Mouse (Mus musculus) embryonic facial prominence, embryonic 14.5 days (tissue): Measurements from ENCODE around the gene Ccr8. TPM values are rescaled to one million over a fixed set of nuclear protein-coding genes. Genes with fewer than 3 reads are reported as not detected.
A peak's percentile ranks its signal among the peaks of the same experiment; 100 is the strongest.

Source experiments
- ATAC-seq: fragments of 200-750 bp; cut with Nextera tagmentation; 2 replicates; pipeline ENCODE4 v1.8.0; 2017; ENCODE audit warnings: low read depth, moderate number of reproducible peaks, moderate TSS enrichment
- DNase-seq: peaks from one replicate; pipeline ENCODE4 v3.0.0-alpha.2; 2015; ENCODE audit warnings: low spot score
- H3K27ac ChIP-seq: fragments of 300-500 bp; sonication (generic); replicated peaks from 2 replicates; pipeline ENCODE4 v1.5.1; 2014; ENCODE audit warnings: low read depth, mild to moderate bottlenecking, low read length, moderate library complexity
- H3K27me3 ChIP-seq: fragments of 300-500 bp; sonication (generic); replicated peaks from 2 replicates; pipeline ENCODE4 v1.6.1; 2014; ENCODE audit warnings: low read length; ENCODE audit not compliant: control insufficient read depth, insufficient read depth
- H3K36me3 ChIP-seq: fragments of 300-500 bp; sonication (generic); 2 replicates; pipeline ENCODE4 v1.6.1; 2014; ENCODE audit warnings: low read length, mixed read lengths; ENCODE audit not compliant: control insufficient read depth, insufficient read depth
- H3K4me1 ChIP-seq: fragments of 300-500 bp; sonication (generic); 2 replicates; pipeline ENCODE4 v1.6.1; 2014; ENCODE audit warnings: antibody characterized with exemption, low read length; ENCODE audit not compliant: control insufficient read depth, insufficient read depth
- H3K4me2 ChIP-seq: fragments of 300-500 bp; sonication (generic); 2 replicates; pipeline ENCODE4 v1.6.1; 2014; ENCODE audit warnings: low read depth, mild to moderate bottlenecking, low read length, moderate library complexity, mixed read lengths
- H3K4me3 ChIP-seq: fragments of 300-500 bp; sonication (generic); 2 replicates; pipeline ENCODE4 v1.5.1; 2014; ENCODE audit warnings: low read depth, mild to moderate bottlenecking, low read length
- H3K9ac ChIP-seq: fragments of 300-500 bp; sonication (generic); 2 replicates; pipeline ENCODE4 v1.6.1; 2014; ENCODE audit warnings: low read depth, mild to moderate bottlenecking, low read length, moderate library complexity, mixed read lengths
- H3K9me3 ChIP-seq: fragments of 300-500 bp; sonication (generic); 2 replicates; pipeline ENCODE4 v1.6.1; 2016; ENCODE audit warnings: low read length; ENCODE audit not compliant: control insufficient read depth
- WGBS: fragments of 180-500 bp; shearing (Covaris S2); extraction: QIAGEN DNeasy Blood & Tissue Kit; methylation state at CpG from one replicate; pipeline ENCODE4 v1.1.7; 2014; 5-methylcytosine and 5-hydroxymethylcytosine counted together
- polyA plus RNA-seq: library from polyadenylated mRNA; unstranded; fragments of >200 nt; fragmentation: Nextera tagmentation; extraction: Ambion mirVana; gene quantifications from 2 replicates; pipeline ENCODE4 v1.2.1, GENCODE M21; 2014

Ccr8 gene
- polyA plus RNA-seq, 1 experiment from 2014 or later, result 2.3 TPM

DNA sequence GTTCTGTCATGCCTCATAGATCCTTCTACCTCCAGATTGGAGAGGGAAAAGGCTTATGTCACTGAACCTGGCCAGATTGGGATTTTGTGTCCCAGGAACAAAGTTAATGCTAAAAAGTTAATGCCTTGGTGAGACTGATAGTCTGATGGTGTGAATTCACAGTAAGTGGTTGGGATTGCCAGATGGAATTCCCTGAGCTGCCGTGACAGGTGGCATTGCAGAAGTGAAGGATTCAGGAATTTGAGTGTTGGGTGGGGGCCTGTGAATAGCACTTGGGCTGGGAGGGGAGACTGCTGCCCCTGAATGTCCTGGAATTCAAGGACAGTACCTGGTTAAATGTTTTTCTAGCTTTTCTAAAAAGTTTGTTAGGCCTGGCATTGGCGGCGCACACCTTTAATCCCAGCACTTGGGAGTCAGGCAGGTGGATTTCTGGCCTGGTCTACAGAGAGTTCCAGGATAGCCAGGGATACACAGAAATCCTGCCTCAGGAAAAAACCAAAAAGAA lies 39.9 kb downstream of the Ccr8 start:
- 85% methylated on average over 3 of the region's 3 CpGs for WGBS
- H3K9ac ChIP-seq, result no peak overlapping the region
- ATAC-seq, result no peak

DNA sequence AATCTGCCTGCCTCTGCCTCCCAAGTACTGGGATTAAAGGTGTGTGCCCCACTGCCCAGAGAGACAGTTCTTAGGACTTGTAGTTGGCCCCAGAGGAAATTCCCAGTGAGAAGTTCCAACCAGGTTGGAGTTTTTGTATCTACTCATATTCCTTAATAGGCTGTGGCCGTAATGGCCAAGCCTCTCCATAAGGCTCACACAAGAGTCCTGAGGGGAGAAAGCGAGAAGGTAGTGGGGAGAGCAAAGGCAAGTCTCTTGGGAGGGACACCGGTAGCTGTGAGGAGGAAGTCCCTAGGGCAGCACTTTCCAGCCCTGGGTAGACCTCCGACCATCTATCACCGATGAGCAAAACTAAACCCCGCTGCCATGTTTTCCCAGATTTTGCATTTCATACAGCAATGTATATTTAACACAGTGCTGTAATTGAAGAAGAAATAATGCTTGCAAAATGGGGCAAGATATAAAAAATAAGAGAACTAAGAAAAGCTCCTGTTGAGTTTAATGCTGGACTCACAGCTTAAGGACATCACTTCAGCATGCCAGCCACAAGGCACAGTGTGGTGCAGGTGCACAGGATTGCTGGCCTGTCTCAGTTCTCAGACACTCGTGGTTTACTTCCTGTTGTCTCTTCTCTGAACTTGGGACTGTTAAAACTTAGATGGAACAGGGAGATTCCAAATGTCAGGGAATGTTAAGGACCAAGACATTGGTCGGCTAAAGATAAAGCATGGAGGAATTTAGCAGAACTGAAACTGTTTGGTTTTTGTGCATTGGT lies 41.3 kb downstream of the Ccr8 start:
- peak; percentile 21 for DNase-seq
- no peak overlapping the region for H3K4me3 ChIP-seq
- no peaks in the 10 kb centered on the region for H3K9me3 ChIP-seq
- H3K27me3 ChIP-seq, result no peaks in the 10 kb centered on the region
- 28% methylated on average over 8 of the region's 8 CpGs for WGBS
- no peak for ATAC-seq
- H3K4me1 ChIP-seq, result peaks cover 7% of the 10 kb centered on the region
- no peak overlapping the region for H3K4me2 ChIP-seq
- H3K27ac ChIP-seq, result 0 out of 2 replicates have a peak overlapping the region, but pooled peaks have one; percentile 49
- H3K9ac ChIP-seq, result no peak overlapping the region
- H3K36me3 ChIP-seq, result peaks cover 46% of the 10 kb centered on the region

More for the DNA sequence above, 39.9 kb downstream of the Ccr8 start:
- Histone ChIP-seq H3K27ac (no peak overlapping the region), H3K4me3 (no peak overlapping the region), H3K4me1 (peaks cover 8% of the 10 kb centered on the region), H3K4me2 (no peak overlapping the region), H3K9me3 (no peaks in the 10 kb centered on the region), H3K36me3 (peaks cover 46% of the 10 kb centered on the region), H3K27me3 (no peaks in the 10 kb centered on the region)
- no peak for DNase-seq

DNA sequence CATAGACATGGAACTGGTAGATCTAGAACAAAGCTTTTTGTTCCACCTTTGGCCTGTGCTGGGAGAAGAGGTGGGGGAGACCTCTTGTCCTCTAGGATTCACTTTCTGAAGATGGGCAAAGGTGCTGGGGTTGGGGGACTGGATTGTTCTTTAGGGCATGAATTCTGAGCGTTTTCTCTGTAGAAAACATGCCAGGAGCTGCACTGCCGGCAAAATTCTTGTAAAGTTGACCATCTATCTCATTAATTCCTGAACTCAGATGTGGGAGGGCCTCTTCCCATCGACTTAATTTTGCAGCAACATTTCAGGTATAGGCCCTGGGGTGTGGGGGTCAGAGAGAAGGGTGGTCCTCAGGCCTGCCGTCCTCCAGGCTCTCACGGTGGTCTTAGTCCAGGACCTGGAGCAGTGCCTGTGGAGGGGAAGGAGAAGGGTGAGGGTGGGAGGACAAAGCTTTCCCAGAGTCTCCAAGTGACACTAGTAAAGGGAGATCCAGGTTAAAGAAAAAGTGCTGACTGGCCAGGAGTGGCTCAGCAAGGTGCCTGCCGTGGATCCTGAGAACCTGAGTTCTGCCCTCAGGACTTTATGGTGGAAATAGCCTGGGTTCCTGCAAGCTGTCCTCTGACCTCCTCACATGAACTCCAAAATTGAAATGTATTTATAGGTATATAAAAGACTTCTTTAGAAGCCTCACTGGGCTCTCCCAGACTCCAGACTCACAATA lies 42.0 kb downstream of the Ccr8 start:
- H3K27me3 ChIP-seq, result no peaks in the 10 kb centered on the region
- no peak overlapping the region for H3K27ac ChIP-seq
- H3K4me2 ChIP-seq, result no peak overlapping the region
- no peak for ATAC-seq
- no peak overlapping the region for H3K4me3 ChIP-seq
- peaks cover 2% of the 10 kb centered on the region for H3K4me1 ChIP-seq
- no peak overlapping the region for H3K9ac ChIP-seq
- 50% methylated on average over 6 of the region's 6 CpGs for WGBS
- H3K36me3 ChIP-seq, result peaks cover 41% of the 10 kb centered on the region
- no peaks in the 10 kb centered on the region for H3K9me3 ChIP-seq
- DNase-seq, result no peak

DNA sequence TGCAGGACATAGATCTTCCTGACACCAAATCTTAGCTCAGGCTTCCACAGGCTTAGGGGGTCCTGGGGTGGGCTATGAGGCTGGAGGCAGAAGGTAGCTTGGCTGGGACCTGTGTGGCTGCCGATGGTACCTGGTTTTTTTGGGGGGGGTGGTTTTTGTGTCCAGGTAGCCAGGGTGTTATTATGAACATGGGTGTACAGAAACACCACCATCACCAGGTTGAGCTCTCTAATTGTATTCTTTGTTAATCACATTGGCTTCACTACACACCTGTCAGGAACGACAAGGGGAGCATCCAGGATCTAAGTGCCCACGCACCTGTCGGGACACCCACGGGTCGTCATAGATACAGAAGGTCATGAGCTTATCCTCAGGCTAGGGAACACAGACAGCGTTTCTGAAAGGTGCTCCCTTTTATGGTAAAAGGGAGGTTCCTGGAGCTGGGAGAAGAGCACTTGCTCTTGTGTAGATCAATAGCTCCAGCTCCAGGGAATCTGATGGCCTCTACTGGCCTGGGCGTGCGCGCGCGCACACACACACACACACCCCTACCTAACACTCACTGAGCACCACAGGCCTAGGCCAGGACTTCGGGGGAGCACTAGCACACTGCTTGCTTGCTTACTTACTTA lies 42.7 kb downstream of the Ccr8 start:
- Histone ChIP-seq H3K27ac (no peak overlapping the region), H3K27me3 (no peaks in the 10 kb centered on the region), H3K4me3 (no peak overlapping the region), H3K4me1 (no peaks in the 10 kb centered on the region), H3K4me2 (no peak overlapping the region), H3K36me3 (peaks cover 34% of the 10 kb centered on the region), H3K9me3 (no peaks in the 10 kb centered on the region), H3K9ac (no peak overlapping the region)
- DNase-seq (no peak), ATAC-seq (no peak)
- WGBS, result 92% methylated on average over 13 of the region's 13 CpGs

DNA sequence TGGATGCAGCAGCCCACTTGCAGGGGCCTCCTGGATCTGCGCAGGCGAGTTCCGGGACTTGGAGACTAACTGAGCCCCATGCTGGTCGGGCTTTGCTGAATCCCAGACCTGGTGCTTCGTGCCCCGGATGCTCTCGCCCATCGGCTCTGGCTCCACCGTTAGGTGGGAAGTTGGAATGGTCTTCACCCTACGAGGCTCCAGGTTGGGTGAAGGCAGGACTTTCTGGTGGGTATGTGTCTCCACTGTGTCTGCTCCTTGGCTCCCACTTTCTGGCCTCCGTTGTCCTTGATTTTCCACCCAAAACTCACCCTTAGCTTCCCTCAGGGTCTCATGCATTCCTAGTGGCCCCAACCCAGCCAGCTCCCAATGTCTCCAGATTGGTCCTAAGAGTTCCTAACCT lies 43.5 kb downstream of the Ccr8 start:
- Histone ChIP-seq H3K4me2 (no peak overlapping the region), H3K4me1 (no peaks in the 10 kb centered on the region), H3K9ac (no peak overlapping the region), H3K27me3 (no peaks in the 10 kb centered on the region), H3K27ac (no peak overlapping the region), H3K4me3 (no peak overlapping the region), H3K9me3 (no peaks in the 10 kb centered on the region), H3K36me3 (peaks cover 26% of the 10 kb centered on the region)
- 89% methylated on average over 11 of the region's 11 CpGs for WGBS
- ATAC-seq, result no peak
- no peak for DNase-seq

DNA sequence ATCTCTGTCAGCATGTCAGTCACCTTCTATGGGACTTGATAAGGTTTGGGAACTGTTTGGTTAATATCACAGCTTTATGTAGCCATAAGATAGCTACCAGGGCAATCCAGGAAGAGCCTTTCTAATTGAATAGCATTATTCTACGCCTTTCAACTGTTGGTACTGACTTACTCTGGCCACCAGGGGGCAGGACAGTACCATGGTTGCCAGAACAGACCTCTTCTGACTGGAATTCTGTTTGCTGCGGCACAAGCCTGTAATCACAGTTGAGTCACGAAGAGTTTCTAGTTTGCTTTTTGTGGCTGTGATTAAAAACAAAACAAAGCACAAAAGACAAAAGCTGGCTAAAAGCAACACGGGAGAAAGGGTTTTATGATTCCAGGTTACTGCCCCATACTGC lies 48.7 kb downstream of the Ccr8 start:
- DNase-seq, result peak; percentile 86
- H3K4me1 ChIP-seq, result no peaks in the 10 kb centered on the region
- peak; percentile 79; the same call in 1 of the 2 replicates for ATAC-seq
- H3K4me3 ChIP-seq, result no peak overlapping the region
- no peaks in the 10 kb centered on the region for H3K9me3 ChIP-seq
- H3K9ac ChIP-seq, result no peak overlapping the region
- H3K27me3 ChIP-seq, result no peaks in the 10 kb centered on the region
- H3K27ac ChIP-seq, result no peak overlapping the region
- H3K4me2 ChIP-seq, result no peak overlapping the region
- H3K36me3 ChIP-seq, result no peaks in the 10 kb centered on the region
- WGBS, result 8% methylated on average over 4 of the region's 4 CpGs

DNA sequence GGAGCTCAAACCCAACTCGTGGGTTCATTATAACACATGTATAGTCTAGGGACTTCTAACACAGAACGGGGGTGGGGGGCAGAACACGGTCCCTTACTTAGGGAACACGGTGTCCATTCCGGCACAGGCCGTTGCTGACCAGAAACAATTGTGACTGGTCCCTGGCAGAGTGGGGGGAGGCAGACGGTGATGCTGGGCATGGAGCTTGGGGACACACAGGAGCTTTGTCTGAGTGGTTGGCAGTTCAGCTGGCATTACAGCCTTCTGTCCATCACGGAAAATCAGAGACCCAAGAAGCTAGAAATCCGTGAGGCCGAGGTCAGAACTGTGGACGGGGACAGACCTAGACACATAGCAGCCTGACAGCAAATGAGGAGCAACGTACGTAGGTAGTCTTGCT lies 52.6 kb downstream of the Ccr8 start:
- ATAC-seq, result no peak

More for the DNA sequence above, 52.6 kb downstream of the Ccr8 start:
- Histone ChIP-seq H3K9ac (no peak overlapping the region), H3K9me3 (no peaks in the 10 kb centered on the region), H3K27me3 (no peaks in the 10 kb centered on the region), H3K4me2 (no peak overlapping the region), H3K4me1 (no peaks in the 10 kb centered on the region), H3K4me3 (no peak overlapping the region), H3K27ac (no peak overlapping the region), H3K36me3 (no peaks in the 10 kb centered on the region)
- WGBS, result 82% methylated on average over 13 of the region's 13 CpGs
- DNase-seq, result no peak
